Comparison of ENCODE assay signal across 8 mouse cellular contexts in the genomic region with DNA sequence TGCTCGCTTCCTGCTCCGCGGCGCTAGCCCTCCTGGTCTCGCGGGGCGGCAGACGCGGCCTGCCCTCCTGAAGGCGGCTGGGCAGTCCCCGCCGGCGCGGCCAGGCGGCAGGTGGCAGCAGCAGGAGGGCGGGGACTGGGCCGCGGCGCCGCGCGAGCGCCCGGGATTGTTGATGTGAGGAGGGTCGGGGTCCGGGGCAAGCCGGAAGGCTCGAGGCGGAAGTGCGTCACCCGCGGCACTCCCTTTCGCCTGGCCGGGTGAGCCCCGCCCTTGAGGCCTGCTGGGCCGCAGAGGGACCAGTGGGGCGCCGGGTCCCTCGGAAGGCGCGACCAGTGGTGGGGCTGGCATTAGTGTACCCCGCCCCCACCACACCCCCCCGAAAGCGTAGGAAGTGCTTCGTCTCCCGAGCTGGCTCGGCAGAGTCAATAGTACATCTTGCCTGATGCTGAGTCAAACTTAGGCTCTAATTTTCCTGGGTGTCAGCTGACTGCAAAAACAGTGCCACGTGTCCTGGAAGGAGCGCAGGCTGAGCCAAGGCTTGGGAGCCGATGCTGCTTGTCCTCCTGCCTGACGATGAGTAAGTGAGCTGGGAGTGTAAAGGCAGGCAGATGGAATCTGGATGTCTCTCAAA. TPM values are rescaled to one million over a fixed set of nuclear protein-coding genes. Genes with fewer than 3 reads are reported as not detected.
DNase-seq lines count a peak whose midpoint lies in the region; ATAC-seq lines count a peak whose summit lies in the region.

A gene (minus strand): TSS at position 210 of the 631 bp plus-strand sequence.

- peak within 1 kb of the TSS; percentile 96 for H3K9ac ChIP-seq in hindbrain, embryonic 12.5 days

- H3K27me3 ChIP-seq in hindbrain, embryonic 12.5 days, result no peaks in the 10 kb centered on the region

- no peaks in the 10 kb centered on the region for H3K36me3 ChIP-seq in hindbrain, embryonic 12.5 days

- peak within 1 kb of the TSS; percentile 85 for H3K4me2 ChIP-seq in hindbrain, embryonic 12.5 days (replicated peaks)

- peak within 1 kb of the TSS; percentile 96 for H3K4me3 ChIP-seq in hindbrain, embryonic 12.5 days

- DNase-seq in Muller cell, postnatal 12 days (ENCODE audit: inconsistent ontology term), result peak; percentile 99
- DNase-seq in cerebellum, adult 9-11 months, result peak; percentile 93
- peak; percentile 88 to 92 for DNase-seq in frontal cortex, postnatal 10 days (ENCODE audit: low spot score in 2 of 2)
- peak; percentile 77 to 88 for DNase-seq in layer of hippocampus, postnatal 25 days (ENCODE audit: extremely low spot score in 1 of 2, low spot score in 1 of 2)
- peak; percentile 95 for DNase-seq in lung, postnatal 25 days (ENCODE audit: low spot score)
- peak; percentile 94 for DNase-seq in retina, embryonic 14.5 days (ENCODE audit: low spot score)
- DNase-seq in thymus, postnatal 4 days, result peak; percentile 89

- peaks cover 24% of the 10 kb centered on the region for H3K4me1 ChIP-seq in hindbrain, embryonic 12.5 days

- peak; percentile 99 for ATAC-seq in hindbrain, embryonic 12.5 days (ENCODE audit: low FRiP score)

- peak within 1 kb of the TSS; percentile 99 for H3K27ac ChIP-seq in hindbrain, embryonic 12.5 days

- WGBS in hindbrain, embryonic 12.5 days, result under 1% methylated on average over 48 of the region's 51 CpGs

- no peaks in the 10 kb centered on the region for H3K9me3 ChIP-seq in hindbrain, embryonic 12.5 days (replicated peaks)

RNA-seq across cellular contexts. Expression of the gene that starts here (rescaled TPM):
- 43.3 and 48.2 TPM in 2 replicates for polyA plus RNA-seq in hindbrain, embryonic 12.5 days (2016; fragmentation: Nextera tagmentation; extraction: Ambion mirVana)
- total RNA-seq in layer of hippocampus, postnatal 25 days (2021), result 10 to 100 TPM; 48.5 to 49.8 TPM

Comparison
In these comparisons a context has a peak if more than half of its experiments do, and no peak if none do; other contexts are left out.
1. Peak in every context shown above with its lines: DNase-seq, ATAC-seq, H3K4me3 ChIP-seq and H3K27ac ChIP-seq.